Mouse (Mus musculus) midbrain, embryonic 14.5 days (tissue): ENCODE results near the gene Pkp4. TPM values are rescaled to one million over a fixed set of nuclear protein-coding genes. Genes with fewer than 3 reads are reported as not detected.

Experiments used
- ATAC-seq: fragments of 200-750 bp; cut with Nextera tagmentation; 2 replicates; pipeline ENCODE4 v1.8.0; 2017; ENCODE audit warnings: moderate number of reproducible peaks, moderate library complexity; ENCODE audit not compliant: low FRiP score, low TSS enrichment
- DNase-seq: peaks from one replicate; pipeline ENCODE4 v3.0.0-alpha.2; 2015
- H3K27ac ChIP-seq: fragments of 300-500 bp; sonication (generic); replicated peaks from 2 replicates; pipeline ENCODE4 v1.5.1; 2014; ENCODE audit warnings: mild to moderate bottlenecking, low read depth, low read length, moderate library complexity
- H3K27me3 ChIP-seq: fragments of 300-500 bp; sonication (generic); 2 replicates; pipeline ENCODE4 v1.6.1; 2014; ENCODE audit warnings: low read length, control low read depth, mixed read lengths; ENCODE audit not compliant: control insufficient read depth, insufficient read depth
- H3K36me3 ChIP-seq: fragments of 300-500 bp; sonication (generic); 2 replicates; pipeline ENCODE4 v1.6.1; 2014; ENCODE audit warnings: low read length, control low read depth; ENCODE audit not compliant: control insufficient read depth, insufficient read depth
- H3K4me1 ChIP-seq: fragments of 300-500 bp; sonication (generic); 2 replicates; pipeline ENCODE4 v1.6.1; 2014; ENCODE audit warnings: mild to moderate bottlenecking, antibody characterized with exemption, low read length, control low read depth; ENCODE audit not compliant: control insufficient read depth, insufficient read depth
- H3K4me2 ChIP-seq: fragments of 300-500 bp; sonication (generic); 2 replicates; pipeline ENCODE4 v1.6.1; 2014; ENCODE audit warnings: mild to moderate bottlenecking, low read length, moderate library complexity
- H3K4me3 ChIP-seq: fragments of 300-500 bp; sonication (generic); replicated peaks from 2 replicates; pipeline ENCODE4 v1.5.1; 2014; ENCODE audit warnings: low read depth, low read length
- H3K9ac ChIP-seq: fragments of 300-500 bp; sonication (generic); replicated peaks from 2 replicates; pipeline ENCODE4 v1.6.1; 2014; ENCODE audit warnings: mild to moderate bottlenecking, low read length, moderate library complexity
- H3K9me3 ChIP-seq: fragments of 300-500 bp; sonication (generic); 2 replicates; pipeline ENCODE4 v1.6.1; 2016; ENCODE audit warnings: low read length, control low read depth, mixed read lengths; ENCODE audit not compliant: control insufficient read depth
- WGBS: fragments of 180-500 bp; shearing (Covaris S2); extraction: QIAGEN DNeasy Blood & Tissue Kit; methylation state at CpG from one replicate; pipeline ENCODE4 v1.1.7; 2014; 5-methylcytosine and 5-hydroxymethylcytosine counted together
- polyA plus RNA-seq: library from polyadenylated mRNA; unstranded; fragments of >200 nt; fragmentation: Nextera tagmentation; extraction: Ambion mirVana; gene quantifications from 2 replicates; pipeline ENCODE4 v1.2.1, GENCODE M21; 2014

Pkp4 gene
- polyA plus RNA-seq, 1 experiment from 2014 or later: 23.9 TPM

DNA sequence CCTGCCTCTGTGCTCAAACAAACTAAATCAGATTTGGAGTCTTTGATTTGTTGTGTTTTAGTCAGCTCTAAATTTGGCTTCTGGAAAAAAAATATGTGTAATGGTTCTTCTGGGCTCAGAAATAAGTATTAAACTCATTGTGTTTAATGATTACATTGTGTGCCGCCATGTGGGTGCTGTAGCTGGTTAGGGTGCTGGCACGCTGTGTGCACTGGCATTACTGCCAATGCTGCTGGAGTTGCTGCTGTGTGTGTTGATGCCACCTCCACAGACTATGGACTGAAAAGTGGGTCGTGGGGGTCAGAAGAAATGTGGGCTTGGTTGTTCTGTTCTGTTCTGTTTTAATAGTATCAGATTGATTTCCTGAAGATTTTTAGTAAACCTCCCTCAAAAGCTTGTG, 92.8 kb downstream of the Pkp4 start:
- 93% methylated on average over 3 of the region's 3 CpGs for WGBS
- Histone ChIP-seq H3K36me3 (no peaks in the 10 kb centered on the region), H3K4me2 (no peak overlapping the region), H3K4me3 (no peak overlapping the region), H3K27ac (no peak overlapping the region), H3K4me1 (peaks cover 2% of the 10 kb centered on the region; the same call in 1 of the 2 replicates), H3K9ac (no peak overlapping the region), H3K9me3 (no peaks in the 10 kb centered on the region), H3K27me3 (no peaks in the 10 kb centered on the region)
- DNase-seq: no peak
- ATAC-seq: no peak

DNA sequence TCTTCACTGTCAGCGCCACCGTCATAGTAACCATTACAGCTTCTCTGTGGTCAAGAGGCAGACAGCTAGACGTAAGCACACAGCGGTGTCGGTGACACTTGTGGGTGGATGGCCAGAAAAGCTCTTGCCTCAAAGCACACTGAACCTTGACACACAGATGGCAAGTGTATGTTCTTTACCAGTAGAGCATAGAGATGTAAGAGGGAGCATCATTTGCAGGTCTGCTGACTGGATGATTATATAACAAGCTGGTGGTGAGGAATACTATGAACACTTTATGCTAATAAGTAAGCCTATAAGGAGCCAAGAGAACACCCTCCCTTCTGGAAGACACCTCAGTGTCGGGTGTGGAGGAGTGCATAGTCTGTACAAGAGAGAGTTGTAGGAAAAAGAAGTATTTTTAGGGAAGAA, 98.2 kb downstream of the Pkp4 start:
- H3K4me2 ChIP-seq: no peak overlapping the region
- H3K36me3 ChIP-seq: no peaks in the 10 kb centered on the region
- DNase-seq (no peak), ATAC-seq (peak; percentile 27; the same call in 1 of the 2 replicates)
- no peaks in the 10 kb centered on the region for H3K27me3 ChIP-seq
- WGBS: 75% methylated on average over 6 of the region's 6 CpGs
- peaks cover 3% of the 10 kb centered on the region; the same call in 1 of the 2 replicates for H3K4me1 ChIP-seq
- H3K4me3 ChIP-seq: no peak overlapping the region
- H3K9ac ChIP-seq: no peak overlapping the region
- no peak overlapping the region for H3K27ac ChIP-seq
- no peaks in the 10 kb centered on the region for H3K9me3 ChIP-seq

DNA sequence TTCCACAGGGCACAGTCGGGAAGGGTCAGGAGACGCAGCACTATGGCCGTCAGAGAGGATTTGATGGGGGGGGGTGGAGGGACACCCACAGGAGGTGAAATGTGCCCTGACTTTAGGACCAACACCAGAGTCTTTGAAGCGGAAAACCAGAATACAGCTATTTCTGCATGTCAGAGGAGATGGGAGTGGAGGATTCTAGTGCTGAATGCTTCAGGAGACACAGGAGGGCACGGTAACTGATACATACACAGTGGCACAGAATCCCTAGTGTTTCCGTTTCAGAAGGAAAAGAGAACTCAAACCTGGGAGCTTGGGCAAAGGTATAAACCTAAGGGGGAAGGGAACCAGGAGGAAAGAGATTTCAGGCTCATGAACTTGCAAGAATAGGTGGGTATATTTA, 98.7 kb downstream of the Pkp4 start:
- H3K9me3 ChIP-seq: no peaks in the 10 kb centered on the region
- H3K27ac ChIP-seq: no peak overlapping the region
- H3K4me3 ChIP-seq: no peak overlapping the region
- no peak for DNase-seq
- WGBS: 78% methylated on average over 6 of the region's 6 CpGs
- no peak overlapping the region for H3K4me2 ChIP-seq
- H3K4me1 ChIP-seq: peaks cover 3% of the 10 kb centered on the region; the same call in 1 of the 2 replicates
- no peaks in the 10 kb centered on the region for H3K27me3 ChIP-seq
- no peaks in the 10 kb centered on the region for H3K36me3 ChIP-seq
- ATAC-seq: no peak
- no peak overlapping the region for H3K9ac ChIP-seq

DNA sequence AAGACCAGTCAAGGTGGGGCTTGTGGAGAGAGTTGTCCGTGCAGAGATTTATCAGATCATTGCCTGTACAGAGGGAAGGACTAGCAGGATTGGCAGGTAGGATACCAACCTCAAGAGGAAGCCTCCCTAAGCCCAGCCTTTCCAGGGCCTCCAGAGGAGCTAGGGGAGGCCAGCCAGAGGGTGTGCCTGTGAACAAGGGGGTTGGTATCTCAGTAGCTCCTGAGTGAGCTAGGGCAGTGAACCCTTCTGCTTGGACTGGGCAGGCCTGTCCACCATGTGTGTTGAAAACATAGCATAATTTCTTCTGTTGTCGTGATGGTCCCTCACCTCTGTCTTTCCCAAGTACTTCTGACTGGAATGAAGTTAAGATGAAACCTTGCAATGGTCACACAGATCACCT, 100.6 kb downstream of the Pkp4 start:
- Histone ChIP-seq H3K4me1 (peaks cover 3% of the 10 kb centered on the region; the same call in 1 of the 2 replicates), H3K9me3 (no peaks in the 10 kb centered on the region), H3K4me3 (no peak overlapping the region), H3K4me2 (no peak overlapping the region), H3K27me3 (no peaks in the 10 kb centered on the region), H3K9ac (no peak overlapping the region), H3K27ac (no peak overlapping the region), H3K36me3 (no peaks in the 10 kb centered on the region)
- ATAC-seq (no peak), DNase-seq (no peak)
- 91% methylated on average over 2 of the region's 2 CpGs for WGBS

DNA sequence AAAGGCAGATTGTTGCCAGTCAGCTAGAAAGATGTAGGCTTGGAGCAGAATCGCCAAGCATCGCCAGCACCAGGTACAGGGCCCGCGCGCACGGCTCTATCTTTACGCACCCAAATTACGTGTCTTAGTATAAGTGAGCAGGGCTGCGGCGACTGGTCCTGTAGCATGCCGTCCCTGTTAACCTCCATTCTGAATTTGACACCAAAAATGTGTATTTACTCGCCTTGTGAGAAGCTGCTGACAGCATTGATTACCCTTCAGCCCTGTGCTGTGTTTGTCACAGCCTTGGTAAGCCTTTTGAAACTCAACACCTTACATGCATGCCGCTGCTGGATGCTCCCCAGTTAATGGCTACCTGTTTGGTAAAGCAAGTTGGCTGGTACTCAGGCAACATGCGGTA, 105.8 kb downstream of the Pkp4 start:
- Histone ChIP-seq H3K4me1 (no peaks in the 10 kb centered on the region), H3K4me3 (no peak overlapping the region), H3K27ac (no peak overlapping the region), H3K27me3 (no peaks in the 10 kb centered on the region), H3K9ac (no peak overlapping the region), H3K9me3 (no peaks in the 10 kb centered on the region), H3K36me3 (no peaks in the 10 kb centered on the region), H3K4me2 (no peak overlapping the region)
- WGBS: 97% methylated on average over 14 of the region's 14 CpGs
- ATAC-seq (no peak), DNase-seq (no peak)

DNA sequence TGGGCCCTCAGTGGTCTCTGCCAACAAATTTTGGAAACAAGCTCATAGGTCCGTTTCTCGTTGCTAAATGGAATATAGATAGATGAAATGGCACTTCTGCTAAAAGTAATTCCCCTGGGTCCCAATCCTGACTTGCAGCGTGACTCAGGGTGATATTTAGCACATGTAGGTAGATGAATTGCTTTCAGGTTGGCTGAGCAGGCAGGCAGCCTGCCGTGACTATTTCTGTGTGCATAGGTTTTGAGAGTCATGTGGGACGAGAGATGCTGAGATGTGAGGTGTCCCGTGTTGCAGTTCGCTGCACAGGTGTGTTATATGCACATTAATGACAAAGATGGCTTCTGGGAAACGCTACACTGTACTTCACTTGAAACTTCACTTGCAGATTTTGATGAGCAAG, 111.2 kb downstream of the Pkp4 start:
- WGBS: 88% methylated on average over 8 of the region's 8 CpGs
- ATAC-seq: no peak
- Histone ChIP-seq H3K9me3 (no peaks in the 10 kb centered on the region), H3K4me1 (0 out of 2 replicates have a peak, but pooled peaks cover 3% of the 10 kb centered on the region), H3K4me3 (no peak overlapping the region), H3K27ac (no peak overlapping the region), H3K27me3 (no peaks in the 10 kb centered on the region), H3K36me3 (no peaks in the 10 kb centered on the region), H3K4me2 (no peak overlapping the region), H3K9ac (no peak overlapping the region)
- DNase-seq: peak; percentile 8

DNA sequence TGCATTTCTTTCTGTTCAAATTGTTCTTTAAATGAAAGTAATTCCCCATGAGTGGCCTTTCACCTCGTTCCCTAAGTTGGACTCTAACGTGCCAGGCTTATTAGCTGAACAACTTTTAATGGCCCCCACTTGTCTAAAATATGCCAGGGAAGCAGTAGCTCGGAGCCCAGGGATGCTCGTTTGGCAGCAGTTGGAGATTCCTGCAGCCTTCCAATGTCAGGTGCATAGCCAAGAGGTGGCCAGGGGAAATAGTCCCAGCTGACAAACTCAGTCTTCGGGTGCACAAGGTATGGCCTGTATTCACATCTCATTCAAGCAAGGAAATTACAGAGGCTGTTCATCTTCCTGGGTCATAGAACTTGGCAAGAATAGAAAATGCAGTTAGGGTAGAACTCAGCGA, 112.1 kb downstream of the Pkp4 start:
- Histone ChIP-seq H3K4me3 (no peak overlapping the region), H3K4me1 (0 out of 2 replicates have a peak, but pooled peaks cover 3% of the 10 kb centered on the region), H3K27me3 (no peaks in the 10 kb centered on the region), H3K9ac (no peak overlapping the region), H3K4me2 (no peak overlapping the region), H3K9me3 (no peaks in the 10 kb centered on the region), H3K27ac (no peak overlapping the region), H3K36me3 (no peaks in the 10 kb centered on the region)
- 87% methylated on average over 6 of the region's 6 CpGs for WGBS
- DNase-seq (no peak), ATAC-seq (no peak)

DNA sequence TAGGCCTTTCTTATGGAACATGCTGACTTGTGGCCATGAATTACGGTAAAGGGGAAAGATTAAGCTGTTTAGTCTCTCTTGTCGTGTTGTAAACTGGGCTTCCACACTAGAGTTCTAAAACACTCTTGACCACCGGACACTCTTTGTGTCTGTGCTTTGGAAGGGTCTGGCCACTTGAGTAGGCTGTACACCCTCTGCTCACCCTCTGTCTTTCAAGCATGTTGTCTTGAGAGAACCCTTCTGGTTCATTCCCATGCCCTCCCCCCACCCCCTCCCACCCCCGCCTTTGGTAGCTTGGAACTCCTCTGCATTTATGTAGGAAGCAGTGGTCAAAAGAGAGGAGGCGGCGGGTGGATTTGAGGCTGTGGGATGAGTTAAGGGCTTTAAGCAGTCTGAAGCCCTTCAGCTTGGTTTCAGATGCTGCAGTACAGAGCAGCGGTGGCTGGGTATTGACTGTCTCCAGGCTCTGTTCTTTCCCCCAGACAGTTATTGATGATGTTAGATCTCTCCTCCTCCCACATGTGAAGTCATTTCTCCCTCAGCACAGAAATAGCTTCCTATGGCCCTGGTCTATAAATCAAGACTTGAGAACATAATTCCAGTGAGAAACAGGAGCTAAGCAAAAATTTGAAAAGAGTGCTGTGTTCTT, 120.4 kb downstream of the Pkp4 start:
- no peak overlapping the region for H3K4me3 ChIP-seq
- no peak overlapping the region for H3K27ac ChIP-seq
- WGBS: 91% methylated on average over 7 of the region's 7 CpGs
- no peaks in the 10 kb centered on the region for H3K36me3 ChIP-seq
- DNase-seq (no peak), ATAC-seq (no peak)
- H3K4me2 ChIP-seq: no peak overlapping the region
- H3K27me3 ChIP-seq: no peaks in the 10 kb centered on the region
- no peak overlapping the region for H3K9ac ChIP-seq
- no peaks in the 10 kb centered on the region for H3K4me1 ChIP-seq
- H3K9me3 ChIP-seq: no peaks in the 10 kb centered on the region

DNA sequence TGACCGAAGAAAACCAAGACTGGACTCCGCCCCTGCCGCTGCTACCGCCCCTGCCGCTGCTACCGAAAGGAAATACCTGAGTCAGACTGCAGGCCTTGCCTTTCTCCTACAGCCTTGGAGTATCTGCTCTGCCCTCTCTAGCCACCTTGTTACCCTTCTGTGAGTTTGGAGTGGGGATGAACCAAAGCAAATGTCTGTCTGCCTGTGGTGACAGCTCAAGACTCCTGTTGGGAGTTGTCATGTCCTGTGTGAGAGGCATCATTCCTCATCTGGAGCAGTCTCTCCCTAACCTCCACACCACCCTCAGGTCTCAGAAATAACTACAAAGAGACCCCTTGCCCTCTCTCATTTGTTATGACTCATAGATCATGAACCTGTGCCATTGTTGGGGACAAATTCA, 122.3 kb downstream of the Pkp4 start:
- Histone ChIP-seq H3K4me3 (no peak overlapping the region), H3K9me3 (no peaks in the 10 kb centered on the region), H3K27ac (no peak overlapping the region), H3K36me3 (no peaks in the 10 kb centered on the region), H3K27me3 (no peaks in the 10 kb centered on the region), H3K9ac (no peak overlapping the region), H3K4me2 (no peak overlapping the region), H3K4me1 (no peaks in the 10 kb centered on the region)
- WGBS: 96% methylated on average over 6 of the region's 6 CpGs
- ATAC-seq: no peak
- no peak for DNase-seq
